Mouse (Mus musculus) heart, postnatal 0 days (tissue): ENCODE measurements around the gene Ppif.

Experiments used
- CTCF ChIP-seq: IDR thresholded peaks from 2 replicates; pipeline ENCODE4 v1.5.1; 2016; ENCODE audit warnings: antibody characterized with exemption, control low read depth, low read depth
- EP300 ChIP-seq: IDR thresholded peaks from 2 replicates; pipeline ENCODE4 v1.6.1; 2016; ENCODE audit warnings: antibody characterized with exemption, low read depth

GRCm38 (mm10) chr14:25695059-25695458, 1.1 kb downstream of the Ppif start:
- TF ChIP-seq CTCF = no peak
- no peak for TF ChIP-seq EP300
